Mouse (Mus musculus): ENCODE measurements around the gene Olfr206.

DNA sequence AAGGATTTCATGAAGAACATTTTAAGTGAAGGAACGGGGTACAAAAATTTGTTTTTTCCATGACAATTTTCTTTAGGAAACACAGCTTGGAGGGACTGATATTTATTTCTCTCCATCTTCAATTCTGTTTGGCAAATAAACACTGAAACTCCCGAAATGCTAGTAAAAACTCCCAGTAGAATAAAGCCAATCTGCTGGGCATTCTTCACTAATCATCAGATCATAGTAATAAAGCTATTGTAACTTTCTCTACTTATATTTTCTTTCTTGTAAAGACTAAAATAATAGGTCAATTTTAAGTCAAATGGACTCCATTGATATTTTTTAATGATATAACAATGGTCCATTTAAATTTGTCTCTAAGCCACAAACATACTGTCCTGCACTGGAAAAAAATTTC is 14.8 kb upstream of the Olfr206 start, which contains the start of gene Olfr209:
- TF ChIP-seq CTCF (IDR thresholded peaks at IDR 0.05), result no peak
- TF ChIP-seq EP300 (IDR thresholded peaks at IDR 0.05), result no peak
